Mouse (Mus musculus) CD4-positive naive resting alpha-beta T cell, adult 57 days (primary cell): Measurements from ENCODE around the gene Olfr270. TPM values are rescaled to one million over a fixed set of nuclear protein-coding genes. Genes with fewer than 3 reads are reported as not detected.

ENCODE experiments used
- total RNA-seq: library from RNA; stranded (reverse); gene quantifications from one replicate; pipeline ENCODE4 v1.2.4, GENCODE M21; 2023

Gene Olfr270
- not detected for total RNA-seq

DNA sequence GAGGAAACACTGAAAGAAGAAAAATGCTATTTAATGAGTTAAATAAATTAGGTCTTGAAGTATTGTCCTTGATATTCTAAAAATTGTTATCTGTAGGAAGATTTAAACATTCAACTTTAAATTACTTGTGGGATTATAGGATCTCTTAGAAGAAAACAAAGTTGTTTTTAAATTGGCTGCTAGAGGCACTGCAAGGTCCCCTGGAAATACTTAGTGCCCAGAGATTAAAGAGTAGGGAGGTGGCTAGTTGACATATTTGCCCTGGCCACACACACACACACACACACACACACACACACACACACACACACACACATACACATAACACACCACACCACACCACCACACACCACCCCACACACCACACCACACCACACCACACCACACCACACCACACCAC is at the start of gene Olfr270:
TSS of gene Olfr270 (plus strand) at position 301 of the 400 bp plus-strand sequence.

DNA sequence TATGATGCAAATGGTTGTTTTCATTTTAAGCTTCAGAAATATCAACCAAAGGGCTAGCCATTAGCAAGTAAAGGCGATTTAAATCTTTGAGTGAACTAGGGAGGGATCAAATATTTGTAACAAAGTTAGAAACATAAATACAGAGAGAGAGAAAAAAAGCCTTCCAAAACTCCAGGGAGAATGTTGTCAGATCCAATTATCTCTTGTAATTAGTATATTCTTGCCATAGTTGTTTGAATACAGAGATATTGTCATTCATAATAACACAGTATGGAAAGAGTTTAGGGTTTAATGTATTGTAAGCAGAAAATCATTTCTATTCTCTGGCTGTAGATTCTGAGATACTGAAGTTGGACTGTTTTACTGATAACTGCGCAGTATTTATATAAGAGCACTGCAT is 45.3 kb upstream of the Olfr270 start, which contains the start of gene Olfr272:
TSS of gene Olfr272 (minus strand) at position 101 of the 400 bp plus-strand sequence.

DNA sequence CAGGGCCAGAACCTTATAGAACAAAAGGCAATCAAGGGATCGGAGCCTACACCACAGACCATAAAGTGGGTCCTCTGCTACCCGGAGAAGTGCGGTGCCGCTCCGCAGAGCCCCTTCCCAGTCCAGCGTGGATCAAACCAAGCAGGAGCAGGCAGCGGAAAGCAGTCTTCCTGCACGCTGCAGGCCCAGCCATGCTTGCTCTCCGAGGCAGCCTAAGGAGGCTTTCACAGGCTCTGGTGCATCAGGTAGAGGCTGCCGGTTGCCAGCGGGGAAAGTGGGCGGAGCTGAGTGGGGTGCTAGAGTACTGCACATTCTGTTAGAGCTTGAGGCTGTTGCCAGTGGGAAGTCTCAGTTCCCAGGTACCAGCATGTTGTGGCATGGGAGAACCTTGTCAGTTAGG is 24.9 kb downstream of the Olfr270 start, which contains the start of gene Nipsnap3a:
TSS of gene Nipsnap3a (plus strand) at position 25 of the 400 bp plus-strand sequence.

DNA sequence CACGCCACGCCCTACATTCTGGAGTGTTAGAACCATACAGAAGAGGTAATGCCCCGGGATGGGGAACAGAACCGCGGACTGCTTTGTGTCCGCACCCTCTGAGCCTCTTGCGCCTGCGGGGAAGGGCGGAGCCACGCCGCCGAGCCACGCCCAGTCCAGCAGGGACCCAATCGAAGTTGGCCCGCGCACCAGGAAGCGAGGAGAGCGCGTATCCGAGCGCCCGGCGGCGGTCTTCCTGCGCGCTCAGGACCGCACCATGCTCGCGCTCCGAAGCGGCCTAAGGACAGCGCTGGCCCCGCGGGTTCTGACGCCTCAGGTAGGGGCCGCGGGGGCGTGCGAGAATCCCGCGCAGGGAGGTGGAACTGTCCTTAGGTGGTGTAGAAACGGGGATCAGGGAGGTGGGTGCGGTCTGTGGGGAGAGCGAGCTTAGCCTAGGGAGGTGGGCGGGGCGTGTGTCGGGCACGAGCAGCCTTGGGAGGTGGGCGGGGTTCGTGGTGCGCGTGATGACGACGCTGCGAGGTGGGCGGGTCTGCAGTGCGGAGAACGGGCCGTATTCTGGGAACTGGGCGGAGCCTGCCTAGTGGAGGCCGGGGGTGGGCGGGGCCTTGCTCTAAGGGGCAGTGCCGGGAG is 47.5 kb downstream of the Olfr270 start, which contains the start of gene Nipsnap3b:
TSS of gene Nipsnap3b (plus strand) at position 149 of the 630 bp plus-strand sequence.

Other genes starting within 250 kb of the Olfr270 start
- not detected for gene Olfr275, start 149.9 kb upstream of the Olfr270 start, total RNA-seq
- gene Olfr273, start 105.3 kb upstream of the Olfr270 start, total RNA-seq, result not detected
- not detected for gene Olfr272, start 45.4 kb upstream of the Olfr270 start, total RNA-seq
- not detected for gene Nipsnap3a, start 24.7 kb downstream of the Olfr270 start, total RNA-seq
- gene Nipsnap3b, start 47.3 kb downstream of the Olfr270 start, total RNA-seq, result 36.7 TPM
- gene Abca1, start 195.3 kb downstream of the Olfr270 start, total RNA-seq, result 17.1 TPM